Mouse (Mus musculus): ENCODE results near the gene Fam76a. TPM values are rescaled to one million over a fixed set of nuclear protein-coding genes. Genes with fewer than 3 reads are reported as not detected.

Fam76a gene
- polyA plus RNA-seq, 1 experiment from 2014 or later: 31.4 TPM

- no peak for DNase-seq (ENCODE audit: low spot score)
Observed at GRCm38 (mm10) chr4:132961866-132962265, 39.5 kb upstream of the Fam76a start.

DNA sequence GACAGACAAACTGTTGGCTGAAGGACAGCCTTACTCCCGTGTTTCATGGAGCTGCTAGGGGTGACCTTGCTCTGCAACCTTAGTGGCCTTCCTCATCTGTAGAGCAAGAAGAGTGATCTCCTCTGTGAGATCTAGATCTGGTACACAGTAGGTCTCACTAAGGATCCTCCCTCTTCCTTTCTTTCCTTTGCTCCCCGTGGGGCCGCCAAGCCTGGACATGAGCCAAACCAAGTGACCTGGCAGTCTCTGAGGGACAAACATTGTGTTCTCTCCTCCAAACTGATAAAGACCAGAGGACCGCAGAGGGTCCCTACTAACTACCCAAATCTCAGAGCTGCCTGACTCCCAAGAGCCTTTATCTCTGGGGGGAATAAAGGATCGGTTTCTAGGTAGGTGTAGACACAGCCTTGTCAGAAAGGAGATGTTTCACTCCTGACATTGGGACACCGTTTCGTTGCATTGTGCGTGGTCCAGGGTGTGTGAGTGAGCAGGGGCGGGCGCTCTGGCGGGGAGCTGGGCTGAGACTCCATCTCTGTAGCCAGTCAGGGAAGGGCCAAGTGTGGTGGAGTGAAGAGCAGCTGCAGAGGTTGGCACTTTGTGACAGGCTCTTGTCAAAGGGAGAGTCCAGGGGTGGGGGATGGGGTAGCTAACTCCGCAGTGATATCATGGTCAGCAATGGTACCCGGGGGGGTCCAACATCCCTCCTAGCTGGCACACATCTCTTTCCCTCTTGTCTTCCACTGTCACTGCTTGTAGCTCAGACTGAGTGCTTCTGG is 38.7 kb upstream of the Fam76a start:
- no peak for DNase-seq (ENCODE audit: low spot score)

More at GRCm38 (mm10) chr4:132961866-132962265, 39.5 kb upstream of the Fam76a start:
- ATAC-seq (replicated peaks; ENCODE audit: low FRiP score): no peak
- peaks cover 15% of the 10 kb centered on the region for H3K4me1 ChIP-seq (replicated peaks; ENCODE audit: control insufficient read depth, insufficient read depth, low read length)
- no peak overlapping the region for H3K9ac ChIP-seq (ENCODE audit: low read length)
- no peaks in the 10 kb centered on the region for H3K36me3 ChIP-seq (ENCODE audit: control insufficient read depth, insufficient read depth, low read length)
- 88% methylated on average over 5 of the region's 5 CpGs for WGBS
- no peak overlapping the region for H3K27ac ChIP-seq (ENCODE audit: low read depth, low read length)
- H3K4me2 ChIP-seq (ENCODE audit: low read depth, low read length, severe bottlenecking): no peak overlapping the region
- H3K4me3 ChIP-seq (ENCODE audit: low read depth, low read length): no peak overlapping the region
- H3K27me3 ChIP-seq (ENCODE audit: control insufficient read depth, insufficient read depth, low read length): no peaks in the 10 kb centered on the region
- H3K9me3 ChIP-seq (ENCODE audit: control insufficient read depth, low read length): no peaks in the 10 kb centered on the region

DNA sequence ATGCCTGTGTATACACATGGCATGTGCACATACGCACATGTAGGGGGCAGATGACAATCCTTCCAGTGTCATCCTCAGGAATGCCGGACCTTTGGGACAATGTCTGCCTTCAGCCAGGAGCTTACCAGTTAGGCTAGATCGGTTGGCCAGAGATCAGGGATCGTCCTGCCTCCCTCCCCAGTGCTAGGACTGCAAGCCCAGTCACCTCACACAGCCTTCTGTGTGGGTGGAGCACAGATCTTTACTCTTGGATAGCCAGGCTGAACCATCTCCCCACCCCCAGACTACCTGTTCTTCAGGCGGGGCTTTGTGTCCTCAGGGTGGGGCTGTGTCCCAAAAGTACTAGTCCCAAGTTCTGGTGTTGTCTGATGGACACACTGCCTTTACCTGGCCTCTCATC is 38.0 kb upstream of the Fam76a start:
- WGBS: 70% methylated on average over 5 of the region's 5 CpGs
- Histone ChIP-seq H3K9ac (ENCODE audit: low read length) (no peak overlapping the region), H3K27ac (ENCODE audit: low read depth, low read length) (no peak overlapping the region), H3K27me3 (ENCODE audit: control insufficient read depth, insufficient read depth, low read length) (no peaks in the 10 kb centered on the region), H3K9me3 (ENCODE audit: control insufficient read depth, low read length) (no peaks in the 10 kb centered on the region), H3K4me3 (ENCODE audit: low read depth, low read length) (no peak overlapping the region), H3K36me3 (ENCODE audit: control insufficient read depth, insufficient read depth, low read length) (no peaks in the 10 kb centered on the region), H3K4me1 (replicated peaks; ENCODE audit: control insufficient read depth, insufficient read depth, low read length) (peaks cover 15% of the 10 kb centered on the region), H3K4me2 (ENCODE audit: low read depth, low read length, severe bottlenecking) (no peak overlapping the region)
- ATAC-seq (replicated peaks; ENCODE audit: low FRiP score) (no peak), DNase-seq (ENCODE audit: low spot score) (no peak)

More for the DNA sequence above, 38.7 kb upstream of the Fam76a start:
- H3K9me3 ChIP-seq (ENCODE audit: control insufficient read depth, low read length): no peaks in the 10 kb centered on the region
- H3K27me3 ChIP-seq (ENCODE audit: control insufficient read depth, insufficient read depth, low read length): no peaks in the 10 kb centered on the region
- H3K4me2 ChIP-seq (ENCODE audit: low read depth, low read length, severe bottlenecking): no peak overlapping the region
- H3K36me3 ChIP-seq (ENCODE audit: control insufficient read depth, insufficient read depth, low read length): no peaks in the 10 kb centered on the region
- 76% methylated on average over 13 of the region's 13 CpGs for WGBS
- H3K4me3 ChIP-seq (ENCODE audit: low read depth, low read length): no peak overlapping the region
- ATAC-seq (replicated peaks; ENCODE audit: low FRiP score): no peak
- no peak overlapping the region for H3K9ac ChIP-seq (ENCODE audit: low read length)
- peaks cover 15% of the 10 kb centered on the region for H3K4me1 ChIP-seq (replicated peaks; ENCODE audit: control insufficient read depth, insufficient read depth, low read length)
- no peak overlapping the region for H3K27ac ChIP-seq (ENCODE audit: low read depth, low read length)

GRCm38 (mm10) chr4:132959679-132960045 is 37.3 kb upstream of the Fam76a start:
- H3K9me3 ChIP-seq (ENCODE audit: control insufficient read depth, low read length): no peaks in the 10 kb centered on the region
- no peak for ATAC-seq (replicated peaks; ENCODE audit: low FRiP score)

GRCm38 (mm10) chr4:132958741-132959678 is 36.7 kb upstream of the Fam76a start:
- no peaks in the 10 kb centered on the region for H3K27me3 ChIP-seq (ENCODE audit: control insufficient read depth, insufficient read depth, low read length)
- WGBS: 5% methylated on average over 10 of the region's 10 CpGs
- peak overlapping the region; percentile 37; the same call in 1 of the 2 replicates for H3K9ac ChIP-seq (ENCODE audit: low read length)
- H3K4me1 ChIP-seq (replicated peaks; ENCODE audit: control insufficient read depth, insufficient read depth, low read length): peaks cover 11% of the 10 kb centered on the region
- H3K27ac ChIP-seq (ENCODE audit: low read depth, low read length): peak overlapping the region; percentile 90
- DNase-seq (ENCODE audit: low spot score) (peak; percentile 76), ATAC-seq (replicated peaks; ENCODE audit: low FRiP score) (peak; percentile 69)
- H3K36me3 ChIP-seq (ENCODE audit: control insufficient read depth, insufficient read depth, low read length): no peaks in the 10 kb centered on the region
- no peak overlapping the region for H3K4me3 ChIP-seq (ENCODE audit: low read depth, low read length)
- no peaks in the 10 kb centered on the region for H3K9me3 ChIP-seq (ENCODE audit: control insufficient read depth, low read length)
- H3K4me2 ChIP-seq (ENCODE audit: low read depth, low read length, severe bottlenecking): peak overlapping the region; percentile 11; the same call in 1 of the 2 replicates

More at GRCm38 (mm10) chr4:132959679-132960045, 37.3 kb upstream of the Fam76a start:
- H3K36me3 ChIP-seq (ENCODE audit: control insufficient read depth, insufficient read depth, low read length): no peaks in the 10 kb centered on the region
- peak overlapping the region; percentile 90 for H3K27ac ChIP-seq (ENCODE audit: low read depth, low read length)
- 58% methylated on average over 3 of the region's 3 CpGs for WGBS
- H3K9ac ChIP-seq (ENCODE audit: low read length): peak overlapping the region; percentile 37; the same call in 1 of the 2 replicates
- H3K4me1 ChIP-seq (replicated peaks; ENCODE audit: control insufficient read depth, insufficient read depth, low read length): peaks cover 13% of the 10 kb centered on the region
- no peak overlapping the region for H3K4me2 ChIP-seq (ENCODE audit: low read depth, low read length, severe bottlenecking)
- H3K27me3 ChIP-seq (ENCODE audit: control insufficient read depth, insufficient read depth, low read length): no peaks in the 10 kb centered on the region
- DNase-seq (ENCODE audit: low spot score): no peak
- H3K4me3 ChIP-seq (ENCODE audit: low read depth, low read length): no peak overlapping the region

DNA sequence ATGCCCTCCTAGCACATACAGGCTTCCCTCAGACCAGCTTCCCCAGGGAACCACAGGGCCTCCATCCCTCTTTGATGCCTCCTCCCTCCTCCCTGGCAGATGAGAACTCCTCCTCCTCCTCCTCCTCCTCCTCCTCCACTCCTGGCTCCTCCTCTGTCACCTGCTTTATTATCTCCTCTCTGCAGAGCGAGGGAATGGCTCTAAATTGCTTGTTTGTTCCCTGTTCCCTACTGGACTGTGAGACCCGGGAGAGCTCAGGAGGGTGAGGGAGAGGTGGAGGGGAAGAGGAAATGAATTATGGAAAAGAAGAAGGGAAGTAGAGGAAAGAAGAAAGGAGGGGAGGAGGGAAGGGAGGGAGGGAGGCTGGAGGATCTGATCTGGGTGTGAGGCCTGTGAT is 33.0 kb upstream of the Fam76a start:
- Histone ChIP-seq H3K4me1 (replicated peaks; ENCODE audit: control insufficient read depth, insufficient read depth, low read length) (peaks cover 11% of the 10 kb centered on the region), H3K27me3 (ENCODE audit: control insufficient read depth, insufficient read depth, low read length) (no peaks in the 10 kb centered on the region), H3K4me3 (ENCODE audit: low read depth, low read length) (no peak overlapping the region), H3K27ac (ENCODE audit: low read depth, low read length) (no peak overlapping the region), H3K4me2 (ENCODE audit: low read depth, low read length, severe bottlenecking) (no peak overlapping the region), H3K9me3 (ENCODE audit: control insufficient read depth, low read length) (no peaks in the 10 kb centered on the region), H3K9ac (ENCODE audit: low read length) (no peak overlapping the region), H3K36me3 (ENCODE audit: control insufficient read depth, insufficient read depth, low read length) (no peaks in the 10 kb centered on the region)
- 24% methylated on average over 2 of the region's 2 CpGs for WGBS
- DNase-seq (ENCODE audit: low spot score): no peak
- no peak for ATAC-seq (replicated peaks; ENCODE audit: low FRiP score)

- H3K27me3 ChIP-seq (ENCODE audit: control insufficient read depth, insufficient read depth, low read length): no peaks in the 10 kb centered on the region
- no peak overlapping the region for H3K9ac ChIP-seq (ENCODE audit: low read length)
- 63% methylated on average over 7 of the region's 7 CpGs for WGBS
- H3K9me3 ChIP-seq (ENCODE audit: control insufficient read depth, low read length): no peaks in the 10 kb centered on the region
- H3K4me3 ChIP-seq (ENCODE audit: low read depth, low read length): no peak overlapping the region
- ATAC-seq (replicated peaks; ENCODE audit: low FRiP score) (no peak), DNase-seq (ENCODE audit: low spot score) (no peak)
- H3K4me2 ChIP-seq (ENCODE audit: low read depth, low read length, severe bottlenecking): no peak overlapping the region
- H3K36me3 ChIP-seq (ENCODE audit: control insufficient read depth, insufficient read depth, low read length): no peaks in the 10 kb centered on the region
- H3K27ac ChIP-seq (ENCODE audit: low read depth, low read length): no peak overlapping the region
- peaks cover 11% of the 10 kb centered on the region for H3K4me1 ChIP-seq (replicated peaks; ENCODE audit: control insufficient read depth, insufficient read depth, low read length)
Observed at GRCm38 (mm10) chr4:132954530-132955394, 32.4 kb upstream of the Fam76a start.

GRCm38 (mm10) chr4:132950999-132951398 is 28.6 kb upstream of the Fam76a start:
- H3K4me1 ChIP-seq (replicated peaks; ENCODE audit: control insufficient read depth, insufficient read depth, low read length): peaks cover 5% of the 10 kb centered on the region; the same call in 1 of the 2 replicates
- ATAC-seq (replicated peaks; ENCODE audit: low FRiP score) (no peak), DNase-seq (ENCODE audit: low spot score) (no peak)
- 34% methylated on average over 2 of the region's 2 CpGs for WGBS
- H3K27ac ChIP-seq (ENCODE audit: low read depth, low read length): no peak overlapping the region
- H3K27me3 ChIP-seq (ENCODE audit: control insufficient read depth, insufficient read depth, low read length): no peaks in the 10 kb centered on the region
- H3K4me3 ChIP-seq (ENCODE audit: low read depth, low read length): no peak overlapping the region
- H3K36me3 ChIP-seq (ENCODE audit: control insufficient read depth, insufficient read depth, low read length): no peaks in the 10 kb centered on the region
- no peaks in the 10 kb centered on the region for H3K9me3 ChIP-seq (ENCODE audit: control insufficient read depth, low read length)
- no peak overlapping the region for H3K4me2 ChIP-seq (ENCODE audit: low read depth, low read length, severe bottlenecking)
- no peak overlapping the region for H3K9ac ChIP-seq (ENCODE audit: low read length)

Measured in forebrain, embryonic 11.5 days (tissue).